Mouse (Mus musculus): Measurements from ENCODE around the gene Rbfox1.

The Rbfox1 gene

GRCm38 (mm10) chr16:7206116-7206900 lies 1321.2 kb downstream of the Rbfox1 start:
- no peak for DNase-seq (ENCODE audit: low read depth in 1 of 2, low spot score in 2 of 2)

DNA sequence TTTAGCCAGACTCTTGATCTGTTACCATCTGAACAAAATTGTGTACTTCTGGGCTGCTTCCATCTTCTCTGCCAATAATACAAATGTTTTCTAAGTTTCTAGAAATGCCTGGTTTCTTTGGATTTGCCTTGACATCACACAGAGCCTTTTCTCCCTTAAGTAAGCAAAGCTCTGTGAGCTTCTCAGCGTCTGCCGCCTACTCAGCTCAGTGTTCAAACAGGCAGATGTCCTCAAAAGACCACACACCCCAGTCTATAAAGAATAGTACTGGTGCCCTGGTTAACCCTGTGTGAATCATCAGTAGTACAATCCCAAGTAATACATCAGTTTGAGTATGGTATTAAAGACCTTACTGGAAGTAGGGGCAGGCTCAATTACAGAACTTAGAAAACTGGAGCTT lies 1322.4 kb downstream of the Rbfox1 start:
- DNase-seq (ENCODE audit: low read depth in 1 of 2, low spot score in 2 of 2): no peak

DNA sequence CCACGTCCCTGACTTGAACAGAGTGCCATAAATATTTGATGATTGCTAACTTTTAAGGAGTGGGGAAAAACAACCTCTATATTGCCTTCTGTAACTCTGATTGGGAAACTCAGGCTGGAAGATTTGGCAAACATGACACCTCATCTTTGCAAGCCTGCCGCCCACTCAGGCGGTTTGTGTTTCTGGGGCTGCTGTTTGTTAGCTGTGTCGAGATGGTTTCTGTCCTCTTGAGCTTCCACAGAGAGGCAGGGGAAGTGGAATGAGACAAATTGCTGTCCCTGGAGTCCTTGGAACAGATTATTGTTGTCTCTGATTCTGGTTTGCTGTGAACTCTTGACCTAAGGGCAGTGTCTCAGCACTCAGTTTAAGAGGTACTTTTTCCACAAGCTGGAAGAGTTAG lies 1327.6 kb downstream of the Rbfox1 start:
- DNase-seq (ENCODE audit: low read depth in 1 of 2, low spot score in 2 of 2): no peak

- DNase-seq (ENCODE audit: low read depth in 1 of 2, low spot score in 2 of 2): no peak
Observed at GRCm38 (mm10) chr16:7223265-7223664, 1338.1 kb downstream of the Rbfox1 start.

DNA sequence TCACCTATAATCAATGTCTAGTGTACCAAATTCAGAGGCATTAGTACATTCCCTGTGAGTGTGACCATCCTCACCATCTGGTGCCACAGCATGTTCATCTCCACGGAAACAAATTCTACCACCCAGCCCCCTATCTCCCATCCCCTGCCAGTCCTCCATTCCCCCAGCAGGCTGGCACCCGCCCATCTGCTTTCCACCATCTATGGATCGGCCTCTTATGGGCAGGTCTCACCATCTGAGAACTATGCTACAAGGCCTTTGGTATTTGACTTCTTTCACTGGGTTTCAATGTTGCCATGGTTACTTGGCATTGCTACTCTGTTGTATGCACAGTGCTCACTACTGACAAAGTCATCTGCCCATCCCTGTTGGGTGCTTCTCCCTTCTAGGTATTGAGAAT lies 1340.8 kb downstream of the Rbfox1 start:
- no peak for DNase-seq (ENCODE audit: low read depth in 1 of 2, low spot score in 2 of 2)

GRCm38 (mm10) chr16:7228246-7228645 lies 1343.1 kb downstream of the Rbfox1 start:
- DNase-seq (ENCODE audit: low read depth in 1 of 2, low spot score in 2 of 2): no peak

GRCm38 (mm10) chr16:7229232-7229631 lies 1344.1 kb downstream of the Rbfox1 start:
- no peak for DNase-seq (ENCODE audit: low read depth in 1 of 2, low spot score in 2 of 2)

DNA sequence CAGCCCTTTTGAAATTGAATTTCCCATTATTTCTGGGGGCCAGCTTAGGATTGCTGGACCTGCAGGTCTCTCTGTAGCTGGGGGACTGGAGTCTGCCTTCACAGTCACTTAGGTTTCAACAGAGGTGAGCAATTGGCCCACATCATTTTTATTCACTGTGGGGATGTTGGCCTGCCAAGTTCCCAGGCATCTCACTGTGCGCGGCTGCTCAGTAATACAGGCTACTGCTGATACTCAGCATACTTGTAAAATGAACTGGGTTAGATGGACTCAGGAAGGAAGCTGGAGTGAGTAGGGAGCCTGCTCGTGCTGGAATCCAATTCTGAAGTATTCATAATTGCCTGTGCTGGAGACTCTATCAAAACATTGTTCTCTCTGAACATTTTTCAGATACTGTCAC lies 1356.5 kb downstream of the Rbfox1 start:
- DNase-seq (ENCODE audit: low read depth in 1 of 2, low spot score in 2 of 2): no peak

DNA sequence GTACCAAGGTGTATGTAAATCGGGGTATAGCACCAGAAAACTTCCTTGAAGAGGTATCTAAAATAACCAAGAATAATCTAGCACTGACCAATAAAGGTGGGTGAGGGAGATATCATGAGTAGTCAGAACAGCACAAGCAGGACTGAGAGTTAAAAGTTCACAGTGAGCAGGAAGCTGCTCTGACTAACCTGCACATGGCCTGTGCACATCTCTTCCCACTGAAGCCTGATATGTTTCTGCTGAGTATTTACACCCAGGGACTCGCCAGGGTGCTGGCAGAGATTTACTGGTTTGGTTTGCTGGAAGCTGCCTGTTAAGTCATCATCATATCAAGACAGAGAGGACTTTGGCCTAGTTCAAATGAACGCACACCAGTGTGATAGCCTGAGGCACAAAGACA lies 1357.3 kb downstream of the Rbfox1 start:
- no peak for DNase-seq (ENCODE audit: low read depth in 1 of 2, low spot score in 2 of 2)

- no peak for DNase-seq (ENCODE audit: low read depth in 1 of 2, low spot score in 2 of 2)
Observed at GRCm38 (mm10) chr16:7244382-7244781, 1359.2 kb downstream of the Rbfox1 start.

DNA sequence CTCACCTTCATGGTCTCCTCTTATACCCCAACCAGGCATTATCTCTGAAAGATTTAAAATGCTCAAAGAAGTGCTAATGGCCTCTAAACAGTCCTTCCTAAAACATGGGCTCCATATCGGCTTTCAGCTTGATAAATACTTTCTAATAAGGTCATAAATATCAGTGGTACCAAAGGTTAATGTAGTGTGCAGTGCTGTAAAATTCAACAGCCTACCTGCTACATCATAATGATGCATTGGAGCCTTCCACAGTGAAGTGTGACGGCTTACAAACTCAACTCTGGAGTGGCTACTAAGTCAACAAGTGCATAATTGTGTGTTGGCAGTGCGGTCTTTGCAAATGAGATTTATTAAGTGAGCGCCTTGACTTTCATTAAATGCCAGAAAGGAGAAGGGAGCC lies 1366.5 kb downstream of the Rbfox1 start:
- DNase-seq (ENCODE audit: low read depth in 1 of 2, low spot score in 2 of 2): no peak

DNA sequence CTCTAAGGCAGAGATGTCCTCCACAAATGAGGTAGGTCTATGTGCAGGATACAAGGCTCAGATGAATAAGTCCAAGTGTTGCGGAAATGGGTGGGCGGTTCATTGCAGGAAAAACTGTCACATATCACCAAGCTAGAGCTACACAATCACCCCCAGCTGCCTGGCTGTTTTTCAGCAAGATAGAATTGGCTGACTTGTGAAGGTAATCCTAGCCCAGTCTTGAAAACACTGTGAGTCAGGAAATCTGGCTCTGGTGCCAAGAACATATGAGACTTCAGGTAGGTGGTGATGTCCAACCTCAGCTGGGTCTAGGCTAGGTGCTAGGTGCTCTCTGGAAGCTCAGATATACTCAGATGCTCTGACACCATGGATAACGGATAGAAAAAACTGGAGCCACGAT lies 1372.2 kb downstream of the Rbfox1 start:
- no peak for DNase-seq (ENCODE audit: low read depth in 1 of 2, low spot score in 2 of 2)

DNA sequence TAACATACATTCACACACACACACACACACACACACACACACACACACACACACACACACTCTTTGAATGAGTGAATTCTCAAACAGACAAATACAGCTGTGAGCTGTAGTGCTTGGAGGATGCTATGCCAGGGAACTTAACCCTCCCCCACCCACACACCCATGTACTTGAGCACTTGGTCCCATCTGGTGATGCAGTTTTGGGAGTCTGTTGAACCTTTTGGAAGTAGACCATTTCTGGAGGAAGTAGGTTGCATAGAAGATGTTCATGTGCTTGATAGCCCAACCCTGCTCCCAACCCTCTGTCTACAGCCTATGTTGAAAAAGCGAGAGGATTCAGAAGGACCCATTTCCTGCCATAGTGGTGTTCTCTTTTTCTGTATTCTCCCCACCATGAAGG lies 1378.1 kb downstream of the Rbfox1 start:
- DNase-seq (ENCODE audit: low read depth in 1 of 2, low spot score in 2 of 2): no peak

DNA sequence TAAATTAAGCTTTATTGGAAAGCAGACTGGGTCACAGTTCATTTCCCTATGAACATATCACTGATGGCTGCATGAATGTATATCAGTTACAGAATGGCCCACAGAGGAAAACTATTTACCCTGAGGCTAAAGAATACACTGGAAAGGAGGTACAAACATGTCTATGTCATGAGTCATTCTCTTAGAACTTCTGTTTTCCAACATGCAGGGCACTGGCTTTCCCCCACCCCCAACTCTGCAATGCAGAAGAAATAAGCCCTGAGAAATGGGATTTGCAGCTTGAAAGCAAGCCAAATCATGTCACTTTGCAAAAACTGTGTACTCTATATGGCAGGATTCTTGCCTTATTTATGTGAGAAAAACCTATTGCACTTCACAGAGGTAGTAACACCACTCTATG lies 1380.6 kb downstream of the Rbfox1 start:
- no peak for DNase-seq (ENCODE audit: low read depth in 1 of 2, low spot score in 2 of 2)

- DNase-seq (ENCODE audit: low read depth in 1 of 2, low spot score in 2 of 2): no peak
Observed at GRCm38 (mm10) chr16:7275501-7275900, 1390.3 kb downstream of the Rbfox1 start.

GRCm38 (mm10) chr16:7275901-7276300 lies 1390.7 kb downstream of the Rbfox1 start:
- DNase-seq (ENCODE audit: low read depth in 1 of 2, low spot score in 2 of 2): no peak

DNA sequence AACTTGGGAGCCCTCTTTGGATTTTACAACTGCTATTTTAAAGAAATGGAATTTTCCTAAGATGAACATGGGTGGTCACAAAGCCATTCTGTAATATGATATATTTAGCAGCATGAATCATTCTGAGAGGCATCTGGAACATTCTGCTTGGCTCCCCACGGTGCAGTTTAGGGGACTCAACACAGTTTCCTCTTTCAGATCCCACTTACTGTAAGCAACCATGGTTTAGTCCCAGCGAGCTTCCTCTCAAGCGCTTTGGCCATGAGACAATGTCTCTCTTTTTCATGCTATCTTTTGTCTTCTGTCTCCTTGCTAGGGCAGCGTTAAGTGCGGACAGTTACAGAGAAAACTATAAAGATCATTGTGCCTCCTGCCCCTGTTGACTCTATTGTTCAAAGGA lies 1394.4 kb downstream of the Rbfox1 start:
- no peak for DNase-seq (ENCODE audit: low read depth in 1 of 2, low spot score in 2 of 2)

DNA sequence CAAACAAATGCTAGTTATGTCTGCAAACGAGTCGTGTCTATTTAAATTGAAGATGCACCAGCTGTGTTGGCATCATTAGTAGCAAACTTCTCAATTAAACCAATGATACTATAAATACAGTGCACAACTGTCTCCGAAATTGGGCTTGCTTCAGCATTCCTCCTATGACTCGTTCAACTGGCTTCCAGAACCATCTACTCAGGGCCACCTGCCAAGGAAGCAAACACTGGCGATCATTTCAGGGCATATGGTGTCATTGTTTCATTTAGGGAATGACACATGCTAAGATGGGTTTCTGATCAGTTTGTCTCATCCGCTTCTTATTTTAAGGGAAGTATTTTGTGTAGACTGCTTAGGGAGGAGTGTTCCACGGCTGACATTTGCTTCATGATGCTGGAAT lies 1397.1 kb downstream of the Rbfox1 start:
- DNase-seq (ENCODE audit: low read depth in 1 of 2, low spot score in 2 of 2): no peak

- no peak for DNase-seq (ENCODE audit: low read depth in 1 of 2, low spot score in 2 of 2)
Observed at GRCm38 (mm10) chr16:7292985-7293805, 1408.0 kb downstream of the Rbfox1 start.

GRCm38 (mm10) chr16:7302416-7302815 lies 1417.3 kb downstream of the Rbfox1 start:
- DNase-seq (ENCODE audit: low read depth in 1 of 2, low spot score in 2 of 2): no peak

DNA sequence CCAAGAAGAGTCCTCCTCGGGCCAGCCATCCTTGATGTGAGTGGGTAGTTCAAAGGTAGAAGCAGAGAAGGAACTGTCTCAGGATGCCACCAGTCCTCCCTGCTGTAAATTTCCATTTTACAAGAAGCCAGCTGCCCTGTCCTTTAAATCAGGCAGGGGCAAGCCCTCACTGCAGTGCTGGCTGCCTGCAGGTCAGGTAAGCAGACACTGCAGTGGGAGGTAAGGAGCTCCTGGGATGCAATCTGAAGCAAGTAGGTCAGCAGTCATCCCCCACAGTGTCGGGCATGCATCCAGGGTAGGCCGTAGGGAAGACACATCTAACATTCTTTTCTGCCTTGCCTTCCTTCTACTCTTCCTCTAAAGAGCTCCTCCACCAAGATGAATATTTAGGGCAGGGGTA lies 1444.0 kb downstream of the Rbfox1 start:
- no peak for DNase-seq (ENCODE audit: low read depth in 1 of 2, low spot score in 2 of 2)

- no peak for DNase-seq (ENCODE audit: low read depth in 1 of 2, low spot score in 2 of 2)
Observed at GRCm38 (mm10) chr16:7341186-7341585, 1456.0 kb downstream of the Rbfox1 start.

- no peak for DNase-seq (ENCODE audit: low read depth in 1 of 2, low spot score in 2 of 2)
Observed at GRCm38 (mm10) chr16:7345298-7345697, 1460.1 kb downstream of the Rbfox1 start.

All from monocyte, adult 2 months (primary cell).